Mouse (Mus musculus) CH12.LX (cell line): ENCODE data around the gene Nkx2-3.

Experiments
- BHLHE40 ChIP-seq: IDR thresholded peaks from 2 replicates; pipeline ENCODE4 v1.6.1; 2011; ENCODE audit warnings: mild to moderate bottlenecking, low read depth, low read length, improper control_type of control experiment
- CTCF ChIP-seq, 2 experiments: IDR thresholded peaks in 1 of 2; conservative IDR thresholded peaks in 1 of 2; 2 replicates each; pipeline ENCODE4 v1.5.1; 2011 to 2012; ENCODE audit warnings: low read depth in 2 of 2, low read length in 2 of 2, improper control_type of control experiment in 1 of 2, inconsistent platforms in 1 of 2, mild to moderate bottlenecking in 1 of 2, moderate library complexity in 1 of 2
- EP300 ChIP-seq: IDR thresholded peaks from 2 replicates; pipeline ENCODE4 v1.6.1; 2011; ENCODE audit warnings: low read length, improper control_type of control experiment
- GABPA ChIP-seq: IDR thresholded peaks from 2 replicates; pipeline ENCODE4 v1.6.1; 2012; ENCODE audit warnings: low read depth, low read length, improper control_type of control experiment, inconsistent platforms; ENCODE audit not compliant: insufficient replicate concordance
- KAT2A ChIP-seq: IDR thresholded peaks from 2 replicates; pipeline ENCODE4 v1.6.1; 2012; ENCODE audit warnings: low read length, improper control_type of control experiment, inconsistent platforms; ENCODE audit not compliant: insufficient replicate concordance
- MAFK ChIP-seq: IDR thresholded peaks from 2 replicates; pipeline ENCODE4 v1.6.1; 2011; ENCODE audit warnings: low read length, improper control_type of control experiment; ENCODE audit not compliant: insufficient replicate concordance
- MYC ChIP-seq: IDR thresholded peaks from 2 replicates; pipeline ENCODE4 v1.6.1; 2011; ENCODE audit warnings: low read depth, mild to moderate bottlenecking, improper control_type of control experiment, low read length
- POLR2A ChIP-seq: IDR thresholded peaks from 2 replicates; pipeline ENCODE4 v1.6.1; 2011; ENCODE audit warnings: low read depth, mild to moderate bottlenecking, improper control_type of control experiment, low read length
- POLR2AphosphoS2 ChIP-seq: IDR thresholded peaks from 2 replicates; pipeline ENCODE4 v1.6.1; 2011; ENCODE audit warnings: low read depth, low read length, improper control_type of control experiment
- RCOR1 ChIP-seq: conservative IDR thresholded peaks from 2 replicates; pipeline ENCODE4 v1.6.1; 2012; ENCODE audit warnings: low read depth, mild to moderate bottlenecking, inconsistent platforms, low read length, improper control_type of control experiment
- SMC3 ChIP-seq: IDR thresholded peaks from 2 replicates; pipeline ENCODE4 v1.6.1; 2011; ENCODE audit warnings: low read depth, low read length, improper control_type of control experiment
- USF1 ChIP-seq: IDR thresholded peaks from 2 replicates; pipeline ENCODE4 v1.6.1; 2014; ENCODE audit warnings: low read depth, mild to moderate bottlenecking, inconsistent platforms, low read length, improper control_type of control experiment
- ZC3H11A ChIP-seq: IDR thresholded peaks from 2 replicates; pipeline ENCODE4 v1.6.1; 2012; ENCODE audit warnings: low read depth, mild to moderate bottlenecking, inconsistent platforms, low read length, improper control_type of control experiment
- ZKSCAN1 ChIP-seq: IDR thresholded peaks from 2 replicates; pipeline ENCODE4 v1.6.1; 2012; ENCODE audit warnings: low read depth, inconsistent platforms, low read length, improper control_type of control experiment, borderline replicate concordance

DNA sequence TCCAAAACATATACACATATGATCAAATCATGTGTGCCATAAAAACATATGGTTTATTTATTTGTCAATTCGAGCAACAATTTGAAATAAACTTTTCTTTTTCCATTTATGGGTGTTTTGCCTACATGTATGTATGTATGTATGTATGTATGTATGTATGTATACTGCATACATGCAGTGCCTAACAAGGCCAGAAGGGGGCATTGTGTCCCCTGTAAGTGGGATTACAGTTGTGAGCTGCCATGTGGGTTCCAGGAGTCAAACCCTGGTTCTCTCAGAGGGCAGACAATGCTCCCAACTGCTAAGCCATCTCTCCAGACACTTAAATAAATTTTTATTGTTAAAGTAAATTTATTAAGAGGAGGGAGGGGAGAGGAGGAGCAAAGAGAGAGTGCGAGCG lies 15.2 kb downstream of the Nkx2-3 start:
- peak; percentile 8 to 52; a peak in 2 of 4 replicates for TF ChIP-seq CTCF (conservative IDR thresholded peaks at IDR 0.05 in 1 of 2, IDR thresholded peaks at IDR 0.05 in 1 of 2; ENCODE audit: low read depth in 2 of 2, low read length in 2 of 2)
- TF ChIP-seq USF1: no peak
- no peak for TF ChIP-seq GABPA
- no peak for TF ChIP-seq BHLHE40
- TF ChIP-seq POLR2AphosphoS2: no peak
- no peak for TF ChIP-seq POLR2A
- TF ChIP-seq RCOR1: no peak
- TF ChIP-seq SMC3: no peak
- TF ChIP-seq EP300: no peak
- no peak for TF ChIP-seq KAT2A
- TF ChIP-seq ZC3H11A: no peak
- TF ChIP-seq MYC: no peak
- TF ChIP-seq ZKSCAN1: no peak
- no peak for TF ChIP-seq MAFK
